Comparison of ENCODE assay signal across 10 mouse cellular contexts in the genomic region with DNA sequence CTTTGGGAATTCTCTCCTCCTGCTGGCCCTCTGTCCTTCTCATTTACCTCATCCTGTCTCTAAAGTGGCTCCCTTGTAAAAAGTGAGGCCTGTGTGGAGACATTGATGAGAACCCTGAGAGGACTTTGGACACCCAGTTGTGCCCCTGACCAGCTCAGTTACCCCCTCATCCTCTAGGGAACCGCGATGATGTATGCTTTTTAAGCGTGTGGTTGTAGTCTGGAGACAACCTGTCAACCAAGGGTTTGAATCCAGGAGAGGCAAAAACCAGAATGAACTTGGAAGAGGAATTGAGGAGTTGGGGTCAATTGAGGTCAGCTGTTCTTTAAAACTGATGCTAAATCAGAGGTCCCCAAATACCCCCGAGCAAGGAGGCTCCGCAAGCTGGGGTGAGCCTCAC. TPM values are rescaled to one million over a fixed set of nuclear protein-coding genes. Genes with fewer than 3 reads are reported as not detected.
A peak's percentile ranks its signal among the peaks of the same experiment; 100 is the strongest.
DNase-seq lines count a peak whose midpoint lies in the region; ATAC-seq and TF ChIP-seq lines count a peak whose summit lies in the region.
"Had no signal": no experiment of that assay in that cellular context is flagged by ENCODE, and none has a peak within 500 bp of the region (broad histone marks: within the 10 kb centered on the region; RNA-seq: fewer than 3 reads in every experiment).

No protein-coding gene starts in this region.

- 39% methylated on average over 5 of the region's 5 CpGs for WGBS in heart, embryonic 14.5 days
- 38% methylated on average over 5 of the region's 5 CpGs for WGBS in hindbrain, embryonic 13.5 days
- 45% methylated on average over 5 of the region's 5 CpGs for WGBS in midbrain, embryonic 11.5 days

- no peaks in the 10 kb centered on the region for H3K36me3 ChIP-seq in heart, embryonic 14.5 days (ENCODE audit: control insufficient read depth, insufficient read depth, low read length)
- peaks cover 24% of the 10 kb centered on the region for H3K36me3 ChIP-seq in hindbrain, embryonic 13.5 days
- peaks cover 12% of the 10 kb centered on the region for H3K36me3 ChIP-seq in midbrain, embryonic 11.5 days (ENCODE audit: control insufficient read depth, insufficient read depth, low read length)

- H3K9me3 ChIP-seq in heart, embryonic 14.5 days (ENCODE audit: control insufficient read depth, low read length) = no peaks in the 10 kb centered on the region
- H3K9me3 ChIP-seq in hindbrain, embryonic 13.5 days = no peaks in the 10 kb centered on the region
- H3K9me3 ChIP-seq in midbrain, embryonic 11.5 days (ENCODE audit: control insufficient read depth, low read length) = no peaks in the 10 kb centered on the region

- H3K4me1 ChIP-seq in heart, embryonic 14.5 days (ENCODE audit: control insufficient read depth in 2 of 2, insufficient read depth in 2 of 2, low read length in 2 of 2) = peaks cover 3 to 9% of the 10 kb centered on the region in 2 experiments; a peak in 2 of 4 replicates
- H3K4me1 ChIP-seq in cortical plate, adult 2 months (ENCODE audit: control insufficient read depth, insufficient read depth, low read length) = peaks cover 1% of the 10 kb centered on the region; the same call in 1 of the 2 replicates
- peaks cover 31% of the 10 kb centered on the region for H3K4me1 ChIP-seq in hindbrain, embryonic 13.5 days (replicated peaks)
- H3K4me1 ChIP-seq in midbrain, embryonic 11.5 days (ENCODE audit: control insufficient read depth, insufficient read depth, low read length) = peaks cover 12% of the 10 kb centered on the region

- no peak overlapping the region for H3K9ac ChIP-seq in heart, embryonic 14.5 days (ENCODE audit: low read length)
- H3K9ac ChIP-seq in hindbrain, embryonic 13.5 days = peak overlapping the region; percentile 97
- peak overlapping the region; percentile 97 for H3K9ac ChIP-seq in midbrain, embryonic 11.5 days (ENCODE audit: low read length)

- peaks cover 25% of the 10 kb centered on the region for H3K27me3 ChIP-seq in heart, embryonic 14.5 days (ENCODE audit: control insufficient read depth, insufficient read depth, low read length)
- 0 out of 2 replicates have a peak, but pooled peaks cover 4% of the 10 kb centered on the region for H3K27me3 ChIP-seq in hindbrain, embryonic 13.5 days
- no peaks in the 10 kb centered on the region; the same call in 1 of the 2 replicates for H3K27me3 ChIP-seq in midbrain, embryonic 11.5 days (ENCODE audit: control insufficient read depth, insufficient read depth, low read length)

- ATAC-seq in heart, embryonic 14.5 days (ENCODE audit: insufficient number of reproducible peaks, insufficient read depth, low FRiP score, low read depth) = no peak
- ATAC-seq in hindbrain, embryonic 13.5 days (ENCODE audit: low FRiP score) = no peak
- no peak for ATAC-seq in midbrain, embryonic 11.5 days (ENCODE audit: low FRiP score)
- ATAC-seq: CD4-positive, CD25-positive, alpha-beta regulatory T cell, adult 4 months had no signal

- peak overlapping the region; percentile 97 for H3K4me2 ChIP-seq in heart, embryonic 14.5 days (ENCODE audit: low read length)
- H3K4me2 ChIP-seq in hindbrain, embryonic 13.5 days = peak overlapping the region; percentile 75
- H3K4me2 ChIP-seq in midbrain, embryonic 11.5 days = peak overlapping the region; percentile 69

- H3K4me3 ChIP-seq in heart, embryonic 14.5 days (ENCODE audit: control insufficient read depth in 1 of 2, insufficient read depth in 1 of 2, low read depth in 1 of 2, low read length in 2 of 2) = peak overlapping the region; percentile 58 to 69; a peak in 3 of 4 replicates
- H3K4me3 ChIP-seq in cortical plate, adult 2 months (ENCODE audit: insufficient read depth, low read length) = peak overlapping the region; percentile 94
- peak overlapping the region; percentile 91 for H3K4me3 ChIP-seq in hindbrain, embryonic 13.5 days
- peak overlapping the region; percentile 89 for H3K4me3 ChIP-seq in midbrain, embryonic 11.5 days (ENCODE audit: low read depth, low read length)

- H3K27ac ChIP-seq in heart, embryonic 14.5 days (replicated peaks in 1 of 2; ENCODE audit: control insufficient read depth in 1 of 2, insufficient read depth in 1 of 2, low read depth in 2 of 2, low read length in 2 of 2) = no peak overlapping the region
- H3K27ac ChIP-seq in cortical plate, adult 2 months (ENCODE audit: insufficient read depth, low read length) = peak overlapping the region; percentile 76; the same call in 1 of the 2 replicates
- peak overlapping the region; percentile 93 for H3K27ac ChIP-seq in hindbrain, embryonic 13.5 days
- peak overlapping the region; percentile 78 for H3K27ac ChIP-seq in midbrain, embryonic 11.5 days (ENCODE audit: low read depth, low read length)

- no peak for TF ChIP-seq CTCF in cortical plate, adult 2 months (IDR thresholded peaks at IDR 0.05; ENCODE audit: extremely low read depth, insufficient read depth, low read length)

- TF ChIP-seq POLR2A in cortical plate, adult 2 months (IDR thresholded peaks at IDR 0.05; ENCODE audit: extremely low read depth, insufficient read depth, low read length) = no peak

- DNase-seq in heart, postnatal 4 days = no peak
- DNase-seq in midbrain, embryonic 11.5 days (ENCODE audit: low spot score, missing footprints) = no peak
- DNase-seq in cerebellum, postnatal 14 days = no peak
- no peak for DNase-seq in adrenal gland, adult (ENCODE audit: inconsistent age in 2 of 2, low spot score in 1 of 2)
- DNase-seq in adrenal gland, postnatal 4 days (ENCODE audit: low spot score in 2 of 2) = no peak

RNA-seq across cellular contexts. Expression of gene Lrp3, which starts 0.4 kb away (rescaled TPM):
- polyA plus RNA-seq in heart, embryonic 14.5 days (2014; fragmentation: Nextera tagmentation; extraction: Ambion mirVana) = 1.2 and 1.3 TPM in 2 replicates
- 1 to 10 TPM; 6.9 TPM for total RNA-seq in heart, postnatal 4 days (2021)
- 56.7 and 57.3 TPM in 2 replicates for polyA plus RNA-seq in cortical plate, adult 2 months (2012; rRNA removed)
- 26.0 and 27.2 TPM in 2 replicates for polyA plus RNA-seq in hindbrain, embryonic 13.5 days (2015; fragmentation: Nextera tagmentation; extraction: Ambion mirVana)
- polyA plus RNA-seq in midbrain, embryonic 11.5 days (2014; fragmentation: Nextera tagmentation; extraction: Ambion mirVana) = 15.2 and 17.3 TPM in 2 replicates
- total RNA-seq in adrenal gland, postnatal 4 days (2021) = 10 to 100 TPM; 22.0 to 23.4 TPM

RNA-seq across cellular contexts. Expression of gene Slc7a10, which starts 29.5 kb away (rescaled TPM):
- polyA plus RNA-seq in heart, embryonic 14.5 days (2014; fragmentation: Nextera tagmentation; extraction: Ambion mirVana) = 0.62 and 1.8 TPM in 2 replicates
- under 1 TPM; 0.38 to 0.45 TPM for total RNA-seq in heart, postnatal 4 days (2021)
- polyA plus RNA-seq in cortical plate, adult 2 months (2012; rRNA removed) = 59.3 and 60.4 TPM in 2 replicates
- polyA plus RNA-seq in hindbrain, embryonic 13.5 days (2015; fragmentation: Nextera tagmentation; extraction: Ambion mirVana) = 8.5 and 9.2 TPM in 2 replicates
- 0.31 and 0.66 TPM in 2 replicates for polyA plus RNA-seq in midbrain, embryonic 11.5 days (2014; fragmentation: Nextera tagmentation; extraction: Ambion mirVana)
- 1 to 10 TPM; 3.6 to 4.2 TPM for total RNA-seq in adrenal gland, postnatal 4 days (2021)
- polyA plus RNA-seq: liver, adult 2 months had no signal

Comparison
In these comparisons a context has a peak if more than half of its experiments do, and no peak if none do; other contexts are left out.
1. H3K27ac ChIP-seq: peak in cortical plate, adult 2 months (single experiment), hindbrain, embryonic 13.5 days (single experiment) and midbrain, embryonic 11.5 days (single experiment); none in heart, embryonic 14.5 days (0 of 2).
2. Peak in every context shown above with its lines, with median percentiles within 50 percentile points of each other: H3K4me2 ChIP-seq and H3K4me3 ChIP-seq.